Mouse (Mus musculus): ENCODE measurements around the gene 4933414I15Rik.

DNA sequence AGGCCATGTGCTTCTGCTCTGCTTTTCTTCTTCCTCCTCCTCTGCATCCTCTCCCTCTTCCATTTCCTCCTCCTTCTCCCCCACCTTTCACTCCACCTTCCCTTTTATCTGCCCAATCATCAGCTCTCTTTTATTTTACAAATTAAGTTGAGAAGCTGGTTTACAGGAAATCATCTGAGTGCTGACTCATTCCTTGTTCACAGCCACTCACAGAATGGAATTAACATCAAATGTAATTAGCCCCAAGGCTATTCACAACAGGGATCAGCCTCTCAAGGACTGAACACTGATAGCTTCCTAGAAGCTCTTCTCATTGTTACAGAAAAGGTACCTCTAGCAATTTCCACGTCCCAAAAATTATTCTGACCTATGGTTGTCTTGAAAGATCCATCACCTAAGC lies 46.2 kb downstream of the 4933414I15Rik start:
- no peak for TF ChIP-seq CTCF (IDR thresholded peaks at IDR 0.05; ENCODE audit: control insufficient read depth, insufficient read depth, insufficient read length)
- TF ChIP-seq MAX (IDR thresholded peaks at IDR 0.05) = no peak
- TF ChIP-seq USF1 (IDR thresholded peaks at IDR 0.05; ENCODE audit: low read depth) = no peak
- no peak for TF ChIP-seq MYOD1 (IDR thresholded peaks at IDR 0.05; ENCODE audit: control insufficient read depth, insufficient read length, low read depth)
- TF ChIP-seq MYOG (IDR thresholded peaks at IDR 0.05; ENCODE audit: control insufficient read depth, extremely low read depth, insufficient read length) = no peak
- TF ChIP-seq CEBPB (IDR thresholded peaks at IDR 0.05; ENCODE audit: low read depth) = no peak
